Mouse (Mus musculus) G1E-ER4 (cell line): Measurements from ENCODE around the gene Akt1. TPM values are rescaled to one million over a fixed set of nuclear protein-coding genes. Genes with fewer than 3 reads are reported as not detected.

Experiments
- GATA1 ChIP-seq: IDR thresholded peaks from one replicate; pipeline ENCODE4 v1.8.0; 2012; ENCODE audit warnings: low read length, inconsistent platforms
- polyA plus RNA-seq: library from polyadenylated mRNA; stranded (reverse); fragments of >175 nt; gene quantifications from 2 replicates; pipeline ENCODE4 v1.2.3, GENCODE M21; 2012

Akt1 gene
- polyA plus RNA-seq, 1 experiment, result 445 TPM

DNA sequence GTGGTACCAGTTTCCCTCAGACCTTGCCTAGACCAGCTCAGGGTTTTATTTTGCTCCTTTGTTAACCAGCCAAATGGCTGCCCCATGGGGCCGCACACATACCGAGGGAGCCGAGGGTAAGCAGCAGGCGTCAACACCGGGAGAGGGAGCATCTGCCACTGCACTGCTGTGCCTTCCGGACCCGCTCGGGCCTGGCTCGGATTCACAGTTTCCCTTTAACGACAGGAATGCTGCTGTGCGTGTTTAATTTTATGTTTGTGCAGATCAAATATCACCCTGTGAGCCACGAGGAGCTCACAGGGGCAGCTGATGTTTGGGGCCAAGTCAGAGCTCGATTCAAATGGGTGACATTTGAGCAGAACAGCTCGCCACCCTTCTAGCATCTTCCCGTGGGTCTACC, 25.8 kb upstream of the Akt1 start:
- no peak for TF ChIP-seq GATA1

DNA sequence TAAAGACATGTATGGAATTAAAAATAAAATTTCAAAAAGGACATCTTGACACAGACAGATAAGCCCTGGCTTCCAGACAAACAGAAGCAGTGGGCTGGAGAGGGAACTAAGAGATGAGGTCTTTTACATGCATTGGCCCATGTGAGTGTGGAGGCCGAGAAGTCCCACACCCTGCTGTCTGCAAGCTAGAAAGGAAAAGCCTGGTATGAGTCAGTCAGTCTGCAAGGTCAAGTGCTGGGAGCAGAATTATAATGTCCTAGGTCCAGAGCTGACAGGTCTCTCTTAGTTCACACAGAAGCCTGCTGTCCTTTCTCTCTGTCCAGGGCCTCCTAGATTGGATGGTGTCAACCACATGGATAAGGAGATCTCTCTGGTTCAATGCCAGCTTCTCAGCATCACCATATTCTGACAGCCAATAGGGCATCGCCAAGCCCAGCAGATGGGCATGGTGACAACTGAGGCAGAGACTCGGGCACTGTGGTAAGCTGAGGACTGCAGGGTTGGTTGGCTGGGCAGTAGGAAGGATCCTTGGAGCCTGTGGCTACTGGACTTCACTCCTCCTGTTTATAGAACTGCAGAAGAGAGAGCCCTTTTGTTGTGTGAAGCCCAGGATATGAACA, 22.2 kb upstream of the Akt1 start:
- no peak for TF ChIP-seq GATA1

GRCm38 (mm10) chr12:112694127-112694475, 19.4 kb upstream of the Akt1 start:
- no peak for TF ChIP-seq GATA1

GRCm38 (mm10) chr12:112693185-112694126, 18.8 kb upstream of the Akt1 start:
- no peak for TF ChIP-seq GATA1

DNA sequence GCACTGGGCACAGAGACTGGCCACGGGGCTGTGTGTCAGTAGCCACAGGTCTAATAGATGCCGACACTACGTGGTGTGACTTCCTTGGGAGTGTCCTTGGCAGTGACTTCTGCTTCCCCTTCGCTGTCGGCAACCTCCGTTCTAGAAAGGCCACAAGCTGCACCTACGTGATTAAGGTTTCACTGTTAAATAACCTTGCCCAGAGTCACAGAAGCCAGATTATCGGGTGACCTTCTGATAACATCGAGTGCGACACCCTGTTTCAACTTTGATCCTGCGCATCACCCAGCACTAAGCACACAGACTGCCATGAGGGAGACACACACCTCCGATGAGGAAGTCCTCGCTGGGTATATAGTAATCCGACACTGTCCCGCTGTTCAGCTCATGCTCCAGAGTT, 13.8 kb upstream of the Akt1 start:
- TF ChIP-seq GATA1, result no peak

- no peak for TF ChIP-seq GATA1
These were observed 8.7 kb upstream of the Akt1 start for GRCm38 (mm10) chr12:112683351-112683750.

GRCm38 (mm10) chr12:112679027-112679996, 4.6 kb upstream of the Akt1 start:
- TF ChIP-seq GATA1, result no peak

DNA sequence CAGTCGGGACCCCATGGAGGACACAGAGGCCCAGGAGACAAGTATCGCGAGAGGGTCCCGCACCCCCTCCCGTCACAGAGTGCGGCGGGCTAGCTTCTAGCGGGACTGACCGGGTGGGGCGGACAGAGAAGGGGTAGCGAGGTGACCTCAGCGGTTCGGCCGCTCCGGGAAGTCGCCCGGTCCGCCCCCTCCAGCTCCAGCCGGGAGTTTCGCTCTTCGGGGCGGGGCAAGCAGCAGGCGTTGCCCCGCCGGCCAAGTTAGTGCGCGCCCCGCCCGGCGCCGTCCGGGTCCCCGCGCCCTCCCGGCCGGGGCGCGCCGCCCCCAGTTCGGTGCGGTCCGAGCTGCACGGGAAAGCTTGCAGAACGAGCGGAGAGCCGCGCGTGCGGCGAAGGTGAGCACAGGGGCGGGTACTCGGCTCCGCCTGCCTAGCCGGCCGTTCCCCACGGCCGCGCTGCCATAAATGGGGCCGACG, 3.9 kb upstream of the Akt1 start, which contains the start of gene Zbtb42:
Gene Zbtb42, plus strand, starts transcription at position 274 of the 472 bp plus-strand sequence.
- TF ChIP-seq GATA1, result no peak

DNA sequence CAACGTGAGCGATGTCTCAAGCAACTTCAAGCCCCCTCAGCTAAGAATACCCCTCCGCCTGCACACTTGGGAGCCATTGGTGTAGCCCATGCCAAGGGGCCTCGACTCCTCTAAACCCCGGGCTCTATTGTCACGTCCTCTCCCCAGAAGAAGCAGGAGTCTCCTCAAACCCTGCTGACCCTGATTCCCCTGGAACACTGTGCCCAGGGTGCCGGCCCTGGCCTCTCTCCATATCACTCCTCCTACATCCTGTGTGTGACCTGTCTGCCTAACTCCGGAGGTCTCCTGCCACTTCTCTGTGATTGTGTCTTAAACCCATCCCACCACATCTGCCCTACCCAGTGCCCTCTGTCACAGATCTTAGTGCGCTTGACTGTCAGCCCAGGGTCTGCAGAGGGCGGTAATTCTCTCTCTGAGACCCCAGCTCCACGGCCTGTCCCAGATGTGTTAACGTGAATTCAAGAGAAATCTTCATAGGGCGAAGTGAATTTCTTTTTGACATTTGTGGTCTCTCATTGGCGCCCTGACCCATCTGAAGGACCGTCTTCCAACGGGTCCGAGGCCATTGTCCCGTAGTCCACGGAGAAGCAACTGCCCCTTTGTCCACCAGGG, 3.4 kb upstream of the Akt1 start:
- no peak for TF ChIP-seq GATA1

DNA sequence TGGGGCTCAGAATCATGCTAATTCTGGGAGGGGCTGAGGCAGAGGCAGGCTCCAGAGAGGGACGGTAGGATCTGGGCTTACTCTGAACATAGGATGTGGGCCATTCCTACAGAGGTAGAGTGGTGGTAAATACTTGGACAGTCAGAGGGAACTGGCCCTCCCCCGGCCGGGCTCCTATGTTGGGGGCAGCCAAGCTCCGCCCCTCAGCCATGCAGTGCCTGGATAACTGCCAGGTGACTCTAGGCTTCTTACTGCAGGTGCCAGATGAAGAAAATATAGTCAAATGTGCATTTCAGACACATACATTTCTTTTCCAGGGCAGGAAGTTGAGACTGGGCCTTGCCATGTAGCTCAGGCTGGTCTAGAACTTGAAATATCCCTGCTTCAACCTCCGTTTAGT, 2.4 kb upstream of the Akt1 start:
- TF ChIP-seq GATA1, result no peak

DNA sequence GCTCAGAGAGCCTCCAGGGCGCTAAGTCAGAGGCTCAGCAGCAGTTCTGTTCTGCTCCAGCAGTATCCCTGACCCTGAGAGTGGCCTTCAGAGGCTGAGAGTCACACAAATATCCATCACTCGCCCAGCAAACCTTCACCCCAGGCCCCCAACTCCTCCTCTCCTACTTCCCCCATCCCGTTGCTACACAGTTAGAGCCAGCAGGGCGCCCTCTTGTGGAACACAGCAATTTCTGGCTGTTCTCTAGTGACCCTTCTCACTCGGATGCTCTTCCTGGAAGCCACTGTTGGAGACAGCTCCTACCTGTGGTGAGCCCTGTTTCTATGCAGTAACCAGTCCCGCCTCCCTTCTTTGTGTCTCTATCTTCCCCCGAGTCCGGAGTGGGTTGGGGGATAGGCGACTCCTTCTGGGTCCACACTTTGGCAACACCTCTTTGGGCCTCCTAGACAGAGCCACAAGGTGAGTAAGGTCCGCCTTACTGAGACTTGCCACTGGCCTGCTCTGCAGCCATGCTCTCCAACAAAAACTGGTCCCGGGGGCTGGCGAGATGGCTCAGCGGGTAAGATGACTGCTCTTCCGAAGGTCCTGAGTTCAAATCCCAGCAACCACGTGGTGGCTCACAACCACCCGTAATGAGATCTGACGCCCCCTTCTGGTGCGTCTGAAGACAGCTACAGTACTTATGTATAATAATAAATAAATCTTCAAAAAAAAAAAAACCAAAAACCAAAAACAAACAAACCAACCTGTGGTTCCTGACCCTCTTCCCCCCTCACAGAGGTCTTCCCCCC, 756 bp upstream of the Akt1 start:
- TF ChIP-seq GATA1, result no peak

GRCm38 (mm10) chr12:112673576-112674091, 1.1 kb downstream of the Akt1 start:
- no peak for TF ChIP-seq GATA1

DNA sequence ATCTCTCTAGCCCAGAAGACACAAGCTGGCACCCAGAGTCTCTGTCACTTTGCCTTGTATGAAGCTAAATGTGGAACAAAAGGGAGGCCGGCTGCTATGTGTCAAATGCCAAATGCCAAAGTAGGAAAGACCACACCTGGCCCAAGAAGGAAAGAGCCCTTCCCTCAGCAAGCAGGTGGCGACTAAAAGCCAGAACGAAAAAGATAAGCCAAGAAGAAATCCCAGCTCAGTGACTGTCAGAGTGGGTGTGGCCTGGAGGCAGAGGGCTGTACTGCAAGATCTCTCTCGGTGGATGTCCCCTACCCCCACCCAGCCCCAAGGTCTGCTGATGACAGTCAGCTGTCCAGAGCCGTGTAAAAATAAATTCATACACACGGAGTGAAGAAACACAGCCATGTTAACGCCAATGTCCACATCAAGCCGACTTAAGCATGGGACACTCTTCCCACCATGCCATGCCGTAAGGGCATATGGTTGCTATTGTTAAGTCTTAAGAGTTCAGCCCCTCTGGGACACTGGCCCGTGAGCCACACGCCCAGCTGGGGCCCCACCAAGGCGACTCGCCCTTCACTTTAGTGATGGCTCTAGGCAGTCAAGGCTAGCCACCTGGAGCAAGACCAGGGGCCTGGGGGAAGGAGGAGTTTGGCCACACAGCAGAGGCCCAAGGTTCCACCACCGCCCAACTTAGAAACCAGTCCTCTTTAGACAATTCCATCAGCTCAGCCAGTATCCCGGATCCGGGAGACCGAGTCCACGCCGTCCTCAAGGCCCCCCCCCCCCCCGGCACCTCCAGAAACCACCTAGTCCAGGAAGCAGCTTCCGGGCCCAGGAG, 1.7 kb downstream of the Akt1 start:
- TF ChIP-seq GATA1, result no peak

GRCm38 (mm10) chr12:112671891-112672290, 2.8 kb downstream of the Akt1 start:
- TF ChIP-seq GATA1, result no peak
